Mouse (Mus musculus) lung, postnatal 0 days (tissue): ENCODE measurements around the gene Txndc15.

ENCODE experiments used
- CTCF ChIP-seq: IDR thresholded peaks from 2 replicates; pipeline ENCODE4 v1.5.1; 2016; ENCODE audit warnings: antibody characterized with exemption, mild to moderate bottlenecking
- EP300 ChIP-seq: IDR thresholded peaks from 2 replicates; pipeline ENCODE4 v1.6.1; 2016; ENCODE audit warnings: antibody characterized with exemption, mild to moderate bottlenecking, control low read depth

DNA sequence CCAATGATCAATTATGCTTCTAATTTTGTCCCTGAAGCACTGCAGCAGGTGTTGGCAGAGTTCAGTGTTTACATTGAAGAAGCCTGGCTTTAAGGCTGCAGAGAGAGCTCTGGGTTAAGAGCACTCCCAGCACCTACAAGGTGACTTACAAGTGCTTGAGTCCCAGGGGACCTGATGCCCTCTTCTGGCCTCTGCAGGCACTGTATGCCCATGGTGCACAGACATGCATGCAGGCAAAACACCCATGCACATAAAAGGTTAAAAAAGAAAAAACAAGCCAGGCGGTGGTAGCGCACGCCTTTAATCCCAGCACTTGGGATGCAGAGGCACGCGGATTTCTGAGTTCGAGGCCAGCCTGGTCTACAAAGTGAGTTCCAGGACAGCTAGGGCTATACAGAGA, 43.2 kb downstream of the Txndc15 start:
- TF ChIP-seq CTCF, result peak; percentile 51
- TF ChIP-seq EP300, result no peak
